Mouse (Mus musculus) heart, postnatal 25 days (tissue): ENCODE measurements at regions not wholly inside any gene's neighbourhood (a gene's known extent, or its start where the extent isn't known, plus 50 kb on each side); places are given as distances from the start of the nearest gene placed in this dataset.

Source experiments
- DNase-seq: peaks from one replicate; pipeline ENCODE4 v3.0.0; 2022; ENCODE audit warnings: low spot score
- intact Hi-C: fragments of 180-260 bp; cut with DNase I; formaldehyde crosslinking; loops from one replicate; pipeline ENCODE4 v1.15.1; 2025

GRCm38 (mm10) chr11:114284820-114285666 lies 218.2 kb upstream of the Sdk2 start:
- intact Hi-C loops = loop anchor here (2.0 to 5.0 kb wide), 2 partner anchors 88 to 216 kb away; no protein-coding TSS in a partner anchor
- DNase-seq = no peak

DNA sequence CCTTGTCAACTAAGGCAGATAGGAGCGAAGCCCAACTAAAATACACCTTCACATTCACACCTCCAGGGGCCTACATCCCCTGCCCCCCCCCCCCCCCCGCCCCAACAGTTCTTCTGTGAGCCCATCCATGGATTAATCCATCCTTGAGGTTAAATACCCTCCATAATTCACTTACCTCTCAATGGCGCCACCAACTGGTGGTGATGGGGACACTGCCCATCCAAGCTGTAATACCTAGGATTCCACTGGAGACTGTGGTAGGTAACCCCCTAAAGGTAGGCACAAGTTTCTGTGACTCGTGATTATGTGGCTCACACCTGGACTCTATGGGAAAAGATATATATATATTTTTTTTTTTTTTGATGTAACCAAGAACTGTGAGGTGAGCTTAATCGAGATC lies 216.4 kb upstream of the Sdk2 start:
- intact Hi-C loops = loop anchor here (1.0 to 5.0 kb wide), 2 partner anchors 86 to 418 kb away; no protein-coding TSS in a partner anchor
- DNase-seq = no peak

DNA sequence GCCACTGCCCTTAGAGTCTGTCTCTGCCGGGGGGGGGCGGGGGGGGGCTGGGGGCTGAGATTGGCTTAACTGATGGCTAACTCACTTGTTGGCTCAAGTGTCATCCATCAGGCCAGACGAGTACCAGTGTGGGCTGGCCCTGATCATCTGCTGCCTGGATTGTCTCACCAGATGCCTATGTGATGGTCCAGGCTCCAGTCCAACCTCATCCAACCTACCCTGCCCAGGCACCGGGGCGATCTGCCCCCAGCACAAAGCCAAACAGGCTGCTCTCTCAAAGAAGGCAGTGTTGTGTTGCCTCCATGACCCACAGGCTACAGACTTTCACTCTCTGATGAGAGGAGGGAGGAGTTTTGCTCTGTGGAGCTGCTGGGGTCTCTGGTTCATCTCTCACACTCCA lies 215.7 kb upstream of the Sdk2 start:
- no peak for DNase-seq
- intact Hi-C loops = loop anchor here (5.0 kb wide), 1 partner anchor 85 kb away; no protein-coding TSS in a partner anchor

DNA sequence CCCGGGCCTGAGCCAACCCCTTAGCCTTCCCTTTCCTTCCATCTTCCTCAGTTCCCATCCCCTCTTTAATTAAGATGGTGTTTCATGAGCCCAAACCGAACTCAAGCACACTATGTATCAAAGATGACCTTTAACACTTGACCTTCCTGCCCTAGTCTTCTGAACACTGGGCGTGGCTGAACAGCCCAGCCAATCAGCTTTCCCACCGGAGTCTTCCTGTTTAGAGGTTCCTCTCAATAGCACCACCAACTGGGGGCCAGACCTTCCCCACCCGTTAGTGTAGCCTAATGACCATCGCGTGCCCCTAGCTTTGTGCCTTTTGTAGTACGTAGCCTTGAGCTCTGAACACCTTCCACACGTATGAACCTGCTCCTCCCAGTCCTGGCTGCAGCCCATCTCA lies 215.0 kb upstream of the Sdk2 start:
- intact Hi-C loops = loop anchor here (5.0 kb wide), 1 partner anchor 85 kb away; no protein-coding TSS in a partner anchor
- DNase-seq = no peak

- intact Hi-C loops = loop anchor here (5.0 kb wide), 1 partner anchor 84 kb away; no protein-coding TSS in a partner anchor
- DNase-seq = no peak
Measured at GRCm38 (mm10) chr11:114281041-114281695, 214.3 kb upstream of the Sdk2 start.

- intact Hi-C loops = no loop called here
Measured at GRCm38 (mm10) chr11:114277513-114278304, 210.9 kb upstream of the Sdk2 start.

GRCm38 (mm10) chr11:114270358-114271072 lies 203.7 kb upstream of the Sdk2 start:
- intact Hi-C loops = no loop called here
- DNase-seq = no peak

More at GRCm38 (mm10) chr11:114277513-114278304, 210.9 kb upstream of the Sdk2 start:
- no peak for DNase-seq

DNA sequence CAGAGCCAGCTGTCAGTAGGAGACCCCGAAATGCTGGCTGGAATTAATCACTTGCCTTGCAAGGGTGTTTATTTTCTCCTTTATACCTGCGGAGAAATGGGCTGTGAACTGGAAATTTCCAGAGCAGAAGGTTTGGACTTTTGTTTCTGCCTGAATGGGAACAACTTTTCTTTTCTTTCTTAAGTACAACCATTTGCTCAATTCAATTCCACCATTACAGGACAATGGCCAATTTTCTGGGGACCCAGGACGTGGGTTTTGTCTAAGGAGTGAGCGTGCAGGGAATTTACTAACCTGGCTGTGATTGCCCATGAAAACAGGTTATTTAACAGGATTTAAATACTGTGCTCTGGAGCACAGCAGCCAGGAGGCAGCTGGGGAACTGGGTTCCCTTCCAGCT lies 195.1 kb upstream of the Sdk2 start:
- intact Hi-C loops = no loop called here
- DNase-seq = no peak

GRCm38 (mm10) chr11:114258218-114258617 lies 191.4 kb upstream of the Sdk2 start:
- intact Hi-C loops = no loop called here
- no peak for DNase-seq

- DNase-seq = no peak
- intact Hi-C loops = no loop called here
Measured at GRCm38 (mm10) chr11:114257756-114258155, 190.9 kb upstream of the Sdk2 start.

GRCm38 (mm10) chr11:114257061-114257460 lies 190.2 kb upstream of the Sdk2 start:
- intact Hi-C loops = no loop called here
- no peak for DNase-seq

- intact Hi-C loops = no loop called here
- DNase-seq = no peak
Measured at GRCm38 (mm10) chr11:114254344-114254743, 187.5 kb upstream of the Sdk2 start.

DNA sequence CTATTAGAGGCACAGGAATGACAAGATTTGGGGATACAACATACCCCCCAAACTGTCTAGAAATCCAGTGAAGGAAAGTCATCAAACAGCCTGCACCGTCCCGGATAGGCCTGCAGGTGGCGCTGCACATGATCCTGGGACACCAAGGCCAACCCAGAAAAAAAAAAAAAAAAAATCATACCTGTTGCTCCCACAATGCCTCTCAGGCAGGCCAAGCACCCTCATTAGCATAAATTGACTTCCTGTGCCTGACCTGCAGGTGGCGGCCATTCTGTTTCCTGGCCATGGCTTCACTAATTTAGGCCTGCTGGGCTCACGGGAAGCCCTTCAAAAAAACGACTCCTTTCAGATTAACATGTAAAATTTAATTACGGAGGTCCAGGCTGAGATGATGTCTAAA lies 184.8 kb upstream of the Sdk2 start:
- intact Hi-C loops = no loop called here
- no peak for DNase-seq

DNA sequence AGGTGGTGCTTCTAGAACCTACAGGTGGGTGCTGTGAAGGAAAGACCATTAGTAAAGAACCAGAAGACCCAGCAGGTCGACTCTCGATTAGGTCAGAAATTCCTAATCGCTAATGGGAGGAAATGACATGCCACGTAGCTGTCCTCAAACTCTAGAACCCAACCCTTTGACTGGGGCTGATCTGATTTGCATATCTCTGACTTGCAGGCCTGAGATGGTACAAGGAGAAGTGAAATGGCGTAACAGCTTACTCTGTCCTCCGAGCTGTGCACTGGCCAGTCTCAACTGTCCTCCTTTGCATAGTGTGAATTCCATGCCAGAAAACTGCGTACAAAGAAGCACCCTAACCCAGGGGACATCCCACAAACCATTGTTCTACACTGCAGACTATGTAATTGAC lies 182.4 kb upstream of the Sdk2 start:
- intact Hi-C loops = no loop called here
- DNase-seq = no peak

GRCm38 (mm10) chr11:114248261-114248898 lies 181.5 kb upstream of the Sdk2 start:
- no peak for DNase-seq

GRCm38 (mm10) chr11:114239311-114239803 lies 172.5 kb upstream of the Sdk2 start:
- no peak for DNase-seq
- intact Hi-C loops = no loop called here

More at GRCm38 (mm10) chr11:114248261-114248898, 181.5 kb upstream of the Sdk2 start:
- intact Hi-C loops = no loop called here

GRCm38 (mm10) chr11:114238801-114239200 lies 172.0 kb upstream of the Sdk2 start:
- no peak for DNase-seq
- intact Hi-C loops = no loop called here

GRCm38 (mm10) chr11:114238316-114238715 lies 171.5 kb upstream of the Sdk2 start:
- intact Hi-C loops = no loop called here
- DNase-seq = no peak

DNA sequence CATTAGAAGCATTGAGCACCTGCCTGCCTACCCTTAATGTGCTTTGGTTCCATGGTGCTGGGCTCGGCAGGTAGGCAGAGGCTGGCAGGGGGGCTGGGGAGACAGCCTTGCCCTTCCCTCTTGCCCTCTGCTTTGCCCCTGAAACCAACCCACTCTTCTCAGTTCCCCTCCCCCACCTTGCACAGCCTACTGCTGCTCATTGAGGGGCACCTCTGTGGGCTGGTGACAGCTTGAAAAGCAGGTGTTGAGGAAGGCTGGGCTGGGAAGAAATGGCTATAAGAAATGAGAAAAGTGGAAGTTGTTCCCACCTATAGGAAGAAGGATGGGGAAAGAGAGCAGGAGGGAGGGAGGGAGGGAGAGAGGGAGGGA lies 167.7 kb upstream of the Sdk2 start:
- no peak for DNase-seq
- intact Hi-C loops = no loop called here
